Mouse (Mus musculus) lung, postnatal 0 days (tissue): ENCODE results near the gene Tarbp1.

ENCODE experiments used
- CTCF ChIP-seq: IDR thresholded peaks from 2 replicates; pipeline ENCODE4 v1.5.1; 2016; ENCODE audit warnings: antibody characterized with exemption, mild to moderate bottlenecking
- EP300 ChIP-seq: IDR thresholded peaks from 2 replicates; pipeline ENCODE4 v1.6.1; 2016; ENCODE audit warnings: antibody characterized with exemption, mild to moderate bottlenecking, control low read depth

GRCm38 (mm10) chr8:126519447-126519975, 44.6 kb upstream of the Tarbp1 start:
- TF ChIP-seq CTCF (peak; percentile 12; the same call in 1 of the 2 replicates), EP300 (no peak)
